Mouse (Mus musculus) neural tube, embryonic 10.5 days (tissue): Measurements from ENCODE around the gene Dnaja2.
A peak's percentile ranks its signal among the peaks of the same experiment; 100 is the strongest.

ENCODE experiments used
- DNase-seq: peaks from one replicate; pipeline ENCODE4 v3.0.0-alpha.2; 2017; ENCODE audit warnings: low spot score; ENCODE audit errors: extremely low spot score

Gene Dnaja2

GRCm38 (mm10) chr8:85502381-85502780, 52.8 kb downstream of the Dnaja2 start:
- DNase-seq: no peak

GRCm38 (mm10) chr8:85500955-85501685, 54.0 kb downstream of the Dnaja2 start:
- DNase-seq: no peak

GRCm38 (mm10) chr8:85500460-85500859, 54.7 kb downstream of the Dnaja2 start:
- DNase-seq: no peak

- DNase-seq: no peak
Measured at GRCm38 (mm10) chr8:85498577-85498976, 56.6 kb downstream of the Dnaja2 start.

- DNase-seq: no peak
Measured at GRCm38 (mm10) chr8:85496778-85497177, 58.4 kb downstream of the Dnaja2 start.

GRCm38 (mm10) chr8:85496125-85496524, 59.0 kb downstream of the Dnaja2 start:
- DNase-seq: no peak

GRCm38 (mm10) chr8:85492940-85493931, 61.9 kb downstream of the Dnaja2 start:
- no peak for DNase-seq

- DNase-seq: peak; percentile 95
Measured at GRCm38 (mm10) chr8:85492125-85492875, 62.8 kb downstream of the Dnaja2 start, which contains the start of gene Gpt2. Gene Gpt2, plus strand, starts transcription at chr8:85492576.

GRCm38 (mm10) chr8:85489546-85489945, 65.6 kb downstream of the Dnaja2 start:
- no peak for DNase-seq

GRCm38 (mm10) chr8:85488631-85489030, 66.5 kb downstream of the Dnaja2 start:
- DNase-seq: no peak

GRCm38 (mm10) chr8:85487906-85488620, 67.1 kb downstream of the Dnaja2 start:
- DNase-seq: no peak
